Comparison of ENCODE assay signal across 7 mouse cellular contexts in the genomic region with DNA sequence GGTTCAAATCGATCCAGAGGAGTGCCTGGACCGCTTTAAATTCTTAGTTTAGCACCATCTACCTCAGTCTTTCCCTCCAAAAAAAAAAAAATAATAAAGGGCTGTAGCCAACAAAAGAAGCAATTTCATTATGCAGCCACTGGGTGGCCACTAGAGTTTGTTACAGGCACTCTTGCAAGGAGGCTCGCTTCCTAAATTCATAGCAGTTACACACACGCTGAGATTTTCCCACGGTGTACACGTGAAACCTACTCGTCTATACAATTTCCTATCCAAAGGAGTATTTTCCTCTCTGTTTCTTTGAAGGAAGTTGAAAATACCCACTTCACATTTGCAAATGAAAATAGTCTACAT. TPM values are rescaled to one million over a fixed set of nuclear protein-coding genes. Genes with fewer than 3 reads are reported as not detected.
DNase-seq lines count a peak whose midpoint lies in the region; ATAC-seq and TF ChIP-seq lines count a peak whose summit lies in the region.

No protein-coding gene starts in this region.

- peak; percentile 61 for ATAC-seq in forebrain, embryonic 12.5 days (ENCODE audit: low FRiP score)
- peak; percentile 62 for ATAC-seq in hindbrain, embryonic 15.5 days (ENCODE audit: low FRiP score, low read depth)
- ATAC-seq in megakaryocyte, adult 5-6 weeks (ENCODE audit: poor library complexity, severe bottlenecking), result peak; percentile 89

- peak overlapping the region; percentile 71; the same call in 1 of the 2 replicates for H3K9ac ChIP-seq in forebrain, embryonic 12.5 days
- H3K9ac ChIP-seq in hindbrain, embryonic 15.5 days, result peak overlapping the region; percentile 53

- H3K27ac ChIP-seq in forebrain, embryonic 12.5 days, result no peak overlapping the region
- 0 out of 2 replicates have a peak overlapping the region, but pooled peaks have one; percentile 27 for H3K27ac ChIP-seq in hindbrain, embryonic 15.5 days (replicated peaks)
- H3K27ac ChIP-seq in left cerebral cortex, adult 2 months, result no peak overlapping the region

- intact Hi-C loops in left cerebral cortex, adult 2 months (cut with DNase I), result loop anchor here (1.0 to 10.0 kb wide), 3 partner anchors 95 to 369 kb away; no protein-coding TSS in a partner anchor

- peaks cover 18% of the 10 kb centered on the region for H3K27me3 ChIP-seq in forebrain, embryonic 12.5 days
- no peaks in the 10 kb centered on the region for H3K27me3 ChIP-seq in hindbrain, embryonic 15.5 days

- no peaks in the 10 kb centered on the region for H3K9me3 ChIP-seq in forebrain, embryonic 12.5 days
- H3K9me3 ChIP-seq in hindbrain, embryonic 15.5 days, result no peaks in the 10 kb centered on the region

- peaks cover 7% of the 10 kb centered on the region; the same call in 1 of the 2 replicates for H3K4me1 ChIP-seq in forebrain, embryonic 12.5 days
- no peaks in the 10 kb centered on the region; the same call in 1 of the 2 replicates for H3K4me1 ChIP-seq in hindbrain, embryonic 15.5 days (replicated peaks)

- H3K4me3 ChIP-seq in forebrain, embryonic 12.5 days (replicated peaks), result peak overlapping the region; percentile 69
- H3K4me3 ChIP-seq in hindbrain, embryonic 15.5 days, result peak overlapping the region; percentile 63
- peak overlapping the region; percentile 70 for H3K4me3 ChIP-seq in left cerebral cortex, adult 2 months

- peak overlapping the region; percentile 100 for H3K4me2 ChIP-seq in forebrain, embryonic 12.5 days
- H3K4me2 ChIP-seq in hindbrain, embryonic 15.5 days, result peak overlapping the region; percentile 95

- H3K36me3 ChIP-seq in forebrain, embryonic 12.5 days (replicated peaks), result no peaks in the 10 kb centered on the region
- H3K36me3 ChIP-seq in hindbrain, embryonic 15.5 days, result no peaks in the 10 kb centered on the region

- peak; percentile 77 for TF ChIP-seq CTCF in left cerebral cortex, adult 2 months (IDR thresholded peaks at IDR 0.05)

- peak; percentile 79 for DNase-seq in NIH3T3 (ENCODE audit: low read depth)
- peak; percentile 56 for DNase-seq in c-Kit-positive CD71-negative TER-119-negative erythroid progenitor cells, embryonic 14.5 days (ENCODE audit: low read depth)
- peak; percentile 29 to 58 for DNase-seq in left cerebral cortex, adult 2 months (ENCODE audit: extremely low spot score in 1 of 2, low spot score in 2 of 2)
- peak; percentile 65 to 75 for DNase-seq in right cerebral cortex, postnatal 10 days (ENCODE audit: low spot score in 2 of 2)

- WGBS in forebrain, embryonic 12.5 days, result under 1% methylated on average over 7 of the region's 7 CpGs
- WGBS in hindbrain, embryonic 15.5 days, result 0% methylated on average over 7 of the region's 7 CpGs

RNA-seq across cellular contexts. Expression of a gene that starts 19.6 kb away (rescaled TPM):
- polyA plus RNA-seq in forebrain, embryonic 12.5 days (2016; fragmentation: Nextera tagmentation; extraction: Ambion mirVana), result 0.19 and 0.24 TPM in 2 replicates
- 0.21 and 0.25 TPM in 2 replicates for polyA plus RNA-seq in hindbrain, embryonic 15.5 days (2015; fragmentation: Nextera tagmentation; extraction: Ambion mirVana)
- under 1 TPM in 1 of 2 experiments, not detected in 1; 0.07 TPM for total RNA-seq in left cerebral cortex, adult 2 months (2021)
- total RNA-seq in megakaryocyte, adult 5-6 weeks (2015), result not detected in 2 replicates
- not detected in 2 replicates for total RNA-seq in megakaryocyte, adult 5-6 weeks (2017)
